Mouse (Mus musculus): Measurements from ENCODE around the gene Schip1. TPM values are rescaled to one million over a fixed set of nuclear protein-coding genes. Genes with fewer than 3 reads are reported as not detected.

The Schip1 gene
- polyA plus RNA-seq, 2 experiments from 2014 or later = not detected

GRCm38 (mm10) chr3:68589220-68589840 lies 524.7 kb downstream of the Schip1 start:
- no peak for ATAC-seq

DNA sequence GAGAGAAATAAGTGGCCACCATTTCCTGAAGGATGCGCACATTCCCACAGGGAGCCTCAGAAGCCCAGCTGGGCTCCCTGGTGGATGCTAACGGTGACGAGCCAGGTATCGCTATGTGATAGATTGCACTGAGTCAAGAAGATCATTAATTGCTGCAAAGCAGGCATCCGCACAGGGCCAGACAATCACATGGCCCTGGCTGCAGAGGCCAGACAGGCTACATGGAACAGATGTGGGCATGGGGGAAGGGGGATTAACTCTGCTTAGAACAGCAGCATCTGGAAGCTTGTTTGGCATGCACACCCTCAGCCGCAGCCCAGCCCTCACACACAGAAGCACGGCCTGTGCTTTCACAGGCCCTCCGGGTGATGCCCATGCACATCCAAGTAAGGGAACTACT lies 525.8 kb downstream of the Schip1 start:
- ATAC-seq = no peak

DNA sequence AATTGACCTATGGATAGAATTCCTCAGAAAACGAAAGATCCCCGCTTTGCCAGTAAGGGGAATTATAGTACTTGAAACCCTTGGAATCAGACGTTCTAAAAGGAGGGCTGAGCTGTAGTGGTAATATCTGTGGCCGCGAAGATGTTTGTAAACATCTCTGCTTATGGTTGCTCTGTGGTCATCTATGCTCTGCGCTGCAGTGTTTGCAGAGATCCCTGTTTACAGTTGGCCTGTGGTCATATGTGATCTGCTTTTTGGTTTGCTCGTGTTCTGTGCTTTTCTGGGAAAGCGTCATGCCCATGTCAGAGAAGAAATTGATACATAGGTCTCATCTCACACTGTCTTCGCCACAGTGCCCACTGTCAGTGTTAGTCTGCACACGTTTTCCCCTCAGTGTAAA lies 528.0 kb downstream of the Schip1 start:
- ATAC-seq = no peak

- ATAC-seq = no peak
Measured at GRCm38 (mm10) chr3:68593073-68593867, 528.7 kb downstream of the Schip1 start.

GRCm38 (mm10) chr3:68595316-68595925 lies 530.8 kb downstream of the Schip1 start:
- ATAC-seq = no peak

GRCm38 (mm10) chr3:68596938-68597337 lies 532.3 kb downstream of the Schip1 start:
- no peak for ATAC-seq

GRCm38 (mm10) chr3:68602891-68603290 lies 538.3 kb downstream of the Schip1 start:
- ATAC-seq = no peak

- no peak for ATAC-seq
Measured at GRCm38 (mm10) chr3:68604467-68604866, 539.9 kb downstream of the Schip1 start.

GRCm38 (mm10) chr3:68604962-68605361 lies 540.4 kb downstream of the Schip1 start:
- no peak for ATAC-seq

DNA sequence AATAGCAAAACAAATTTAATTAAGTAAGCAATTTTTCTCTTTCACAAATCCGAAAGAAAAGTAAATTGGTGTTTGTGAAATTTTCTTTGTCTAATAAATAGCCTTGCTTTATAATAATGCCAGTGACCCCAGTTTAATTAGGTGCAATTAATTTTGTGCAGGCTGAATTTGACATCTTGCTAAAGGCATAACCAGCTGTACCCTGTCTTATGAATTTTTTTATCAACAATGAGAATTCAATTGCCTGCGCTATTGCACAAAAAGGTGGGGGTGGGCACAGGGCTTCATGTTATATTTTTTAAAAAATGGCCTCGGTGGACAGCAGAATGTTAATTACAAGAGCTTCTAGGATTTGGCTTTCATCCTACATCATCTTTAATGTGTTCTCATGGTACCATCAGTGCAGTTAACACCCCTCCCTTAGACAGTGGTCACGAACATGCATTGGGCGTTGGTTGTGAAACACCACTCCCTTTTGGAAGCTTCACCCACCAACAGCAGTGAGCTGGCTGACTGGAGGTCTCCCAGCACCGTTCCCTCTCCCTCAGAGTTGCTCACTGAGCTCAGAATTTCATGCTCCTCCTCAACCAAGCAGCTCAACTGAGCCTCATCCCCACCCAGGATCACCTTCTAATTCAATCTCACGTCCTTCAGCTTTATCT lies 541.5 kb downstream of the Schip1 start:
- no peak for ATAC-seq

- no peak for ATAC-seq
Measured at GRCm38 (mm10) chr3:68606730-68607129, 542.1 kb downstream of the Schip1 start.

- ATAC-seq = no peak
Measured at GRCm38 (mm10) chr3:68607336-68607735, 542.7 kb downstream of the Schip1 start.

GRCm38 (mm10) chr3:68608848-68609497 lies 544.4 kb downstream of the Schip1 start:
- ATAC-seq = no peak

- ATAC-seq = no peak
Measured at GRCm38 (mm10) chr3:68610011-68610410, 545.4 kb downstream of the Schip1 start.

DNA sequence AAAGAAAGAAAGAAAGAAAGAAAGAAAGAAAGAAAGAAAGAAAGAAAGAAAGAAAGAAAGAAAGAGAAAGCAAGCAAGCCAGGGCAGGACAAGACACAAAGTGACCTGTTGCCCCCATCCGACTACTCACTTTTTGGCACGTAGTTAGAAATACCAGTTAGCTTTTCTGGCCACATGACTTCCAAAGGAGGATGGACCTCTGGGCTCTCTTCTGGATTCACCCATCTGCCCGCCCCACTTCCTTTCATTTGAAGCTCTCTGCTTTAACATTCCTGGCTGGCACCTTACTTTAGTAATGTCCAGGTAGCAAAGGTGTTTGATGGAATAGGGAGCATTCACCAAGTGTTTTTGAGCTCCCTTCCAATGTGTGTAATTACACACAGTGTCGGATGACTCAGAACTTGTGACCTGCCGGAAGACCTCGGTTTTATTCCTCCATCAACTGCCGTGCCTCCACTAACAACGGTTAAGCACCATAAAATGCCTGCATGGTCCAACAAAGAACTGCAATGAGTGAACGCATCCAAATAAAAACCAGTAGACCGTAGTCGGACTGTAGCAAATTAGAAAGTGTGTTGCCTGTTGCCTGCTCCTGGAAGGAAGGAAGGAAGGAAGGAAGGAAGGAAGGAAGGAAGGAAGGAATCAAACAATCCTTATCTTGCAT lies 546.1 kb downstream of the Schip1 start:
- no peak for ATAC-seq

- peak; percentile 69 for ATAC-seq
Measured at GRCm38 (mm10) chr3:68615042-68615810, 550.6 kb downstream of the Schip1 start.

- ATAC-seq = no peak
Measured at GRCm38 (mm10) chr3:68616363-68616762, 551.8 kb downstream of the Schip1 start.

- no peak for ATAC-seq
Measured at GRCm38 (mm10) chr3:68617708-68618107, 553.1 kb downstream of the Schip1 start.

DNA sequence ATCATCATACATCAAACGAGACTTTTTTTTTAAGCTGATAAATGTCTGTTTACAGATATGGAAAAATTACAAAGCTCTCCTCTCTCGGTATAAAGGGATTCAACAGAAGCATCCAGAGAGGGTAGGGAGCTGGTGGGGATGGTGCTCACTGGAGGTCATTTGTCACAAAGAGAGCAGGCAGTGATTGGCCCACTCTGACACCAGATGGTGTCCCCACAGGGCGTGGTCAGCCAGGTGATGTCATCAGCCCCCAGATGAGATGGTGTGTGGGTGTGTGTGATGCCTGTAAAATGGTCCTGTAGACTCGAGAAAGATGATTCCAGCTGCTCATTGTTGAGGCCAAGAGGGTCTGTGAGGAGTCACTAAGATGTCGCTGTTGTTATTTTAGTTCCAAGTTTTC lies 554.5 kb downstream of the Schip1 start:
- no peak for ATAC-seq

GRCm38 (mm10) chr3:68621971-68622370 lies 557.4 kb downstream of the Schip1 start:
- no peak for ATAC-seq

- no peak for ATAC-seq
Measured at GRCm38 (mm10) chr3:68623036-68623435, 558.4 kb downstream of the Schip1 start.
